Mouse (Mus musculus): ENCODE data around the gene Icam1. TPM values are rescaled to one million over a fixed set of nuclear protein-coding genes. Genes with fewer than 3 reads are reported as not detected.

Icam1 gene
- total and polyA plus RNA-seq, 3 experiments, result 70.6 to 202 (median 102) TPM

DNA sequence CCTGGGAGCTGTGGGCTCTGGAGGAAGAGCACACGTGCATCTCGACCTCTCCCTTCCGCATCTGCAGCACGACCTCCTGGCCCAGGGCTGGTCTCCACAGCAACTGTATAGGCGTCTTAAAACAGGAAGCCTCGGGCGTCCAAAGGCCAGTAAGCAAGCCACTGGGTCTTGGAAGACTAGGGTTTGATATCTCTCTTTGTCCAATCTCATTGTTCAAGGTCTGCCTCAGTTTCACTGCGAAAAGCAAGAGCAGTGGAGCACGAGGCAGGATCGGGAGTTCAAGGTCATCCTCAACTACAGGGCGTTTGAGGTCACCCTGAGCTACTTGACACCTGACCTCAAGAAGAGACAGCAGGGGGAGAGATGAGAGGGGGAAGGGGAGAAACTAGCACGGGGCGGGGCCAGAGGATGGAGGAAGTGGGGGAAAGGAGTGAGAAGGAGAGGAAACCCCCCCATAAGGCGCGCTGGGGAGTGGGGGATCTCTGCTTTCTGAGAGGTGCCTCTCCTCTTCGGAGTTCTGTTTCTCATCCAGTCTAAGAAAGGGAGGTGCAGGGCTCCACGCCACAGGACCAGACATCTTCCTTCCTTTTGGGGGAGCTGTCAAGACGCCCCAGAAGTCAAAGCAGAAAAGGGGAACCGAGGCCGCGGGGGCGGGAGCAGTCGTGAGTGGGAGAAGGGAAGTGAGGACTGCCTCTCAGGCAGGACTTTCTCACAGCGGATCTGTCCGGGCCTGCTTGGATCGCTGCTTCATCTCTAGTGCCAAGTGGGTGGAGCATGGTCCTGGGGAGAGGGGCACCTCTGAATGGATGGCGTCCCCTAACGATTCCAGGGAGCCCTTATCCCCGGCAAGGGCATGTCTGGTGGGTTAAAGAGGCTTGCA is 854 bp upstream of the Icam1 start (continued):
- TF ChIP-seq USF1 (IDR thresholded peaks at IDR 0.05; ENCODE audit: low read depth, low read length) (no peak; the same call in 1 of the 2 replicates), IRF4 (IDR thresholded peaks at IDR 0.05; ENCODE audit: low read depth, low read length) (peak; percentile 62), JUND (conservative IDR thresholded peaks at IDR 0.05; ENCODE audit: low read depth, low read length) (no peak), MEF2A (IDR thresholded peaks at IDR 0.05; ENCODE audit: borderline replicate concordance, low read depth, low read length) (no peak), UBTF (IDR thresholded peaks at IDR 0.05; ENCODE audit: low read depth, low read length) (no peak), MAX (IDR thresholded peaks at IDR 0.05; ENCODE audit: low read length) (peak; percentile 38), GABPA (IDR thresholded peaks at IDR 0.05; ENCODE audit: insufficient replicate concordance, low read depth, low read length) (no peak), MAFK (IDR thresholded peaks at IDR 0.05; ENCODE audit: insufficient replicate concordance, low read length) (no peak), EP300 (IDR thresholded peaks at IDR 0.05; ENCODE audit: low read length) (peak; percentile 55; the same call in 1 of the 2 replicates), PAX5 (IDR thresholded peaks at IDR 0.05; ENCODE audit: low read length) (no peak)

DNA sequence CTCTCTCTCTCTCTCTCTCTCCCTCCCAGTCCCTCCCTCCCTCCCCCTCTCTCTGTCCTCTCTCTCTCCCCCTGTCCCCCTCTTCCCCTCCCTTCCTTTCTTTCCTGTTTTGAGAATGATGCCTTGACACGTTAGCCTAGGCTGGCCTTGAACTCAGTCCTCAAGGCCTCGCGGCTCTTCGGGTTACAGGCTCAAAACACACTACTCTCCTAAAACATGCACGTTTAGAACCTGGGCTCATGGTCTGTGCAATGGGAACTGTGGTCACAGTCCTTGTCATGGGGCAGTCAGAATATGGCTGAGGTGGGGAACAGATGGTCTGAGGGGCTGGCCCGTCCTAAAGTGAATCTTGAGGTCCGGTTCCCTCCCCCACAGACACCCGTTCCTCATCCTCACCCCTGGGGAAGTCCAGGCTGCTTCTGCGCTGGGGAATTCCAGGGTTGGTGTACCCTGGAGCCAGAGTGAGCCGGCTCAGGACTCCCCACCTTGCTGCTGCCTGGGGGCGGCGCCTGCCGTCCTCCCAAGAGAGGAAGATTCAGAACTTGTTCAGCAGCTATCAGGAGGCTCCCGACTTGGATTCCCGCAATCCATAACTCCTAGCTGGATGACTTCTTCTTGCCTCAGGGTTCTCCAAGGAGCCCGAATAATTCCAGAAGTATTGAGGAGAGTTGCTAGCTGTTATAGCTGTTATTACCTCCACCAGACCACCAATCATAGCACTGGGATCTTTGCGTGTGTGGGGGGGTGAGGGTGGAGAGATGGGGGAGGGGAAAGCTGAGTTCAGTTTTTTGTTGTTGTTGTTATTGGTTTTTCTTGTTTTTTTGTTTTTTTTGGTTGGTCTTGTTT is 769 bp downstream of the Icam1 start:
- H3K4me2 ChIP-seq (ENCODE audit: insufficient read depth, low read depth, poor library complexity, severe bottlenecking), result peak overlapping the region; percentile 89
- peak overlapping the region; percentile 50 for H3K9ac ChIP-seq (ENCODE audit: insufficient read depth, low read depth)
- peaks cover 29 to 42% of the 10 kb centered on the region in 2 experiments for H3K36me3 ChIP-seq (replicated peaks in 1 of 2; ENCODE audit: control insufficient read depth in 1 of 2, insufficient read depth in 1 of 2, low read length in 1 of 2)
- H3K4me1 ChIP-seq (ENCODE audit: control insufficient read depth in 1 of 2, insufficient read depth in 2 of 2), result peaks cover 23 to 50% of the 10 kb centered on the region in 2 experiments
- H3K9me3 ChIP-seq (replicated peaks; ENCODE audit: low read length), result no peaks in the 10 kb centered on the region
- no peak for DNase-seq (ENCODE audit: extremely low read depth)
- peaks cover 55% of the 10 kb centered on the region for H3K79me2 ChIP-seq (replicated peaks; ENCODE audit: control insufficient read depth, extremely low read depth, insufficient read depth, poor library complexity, severe bottlenecking)
- H3K27me3 ChIP-seq (replicated peaks), result no peaks in the 10 kb centered on the region
- peak overlapping the region; percentile 74 for H3K27ac ChIP-seq (ENCODE audit: insufficient read depth, low read depth)
- in situ Hi-C loops (cut with MboI; ENCODE audit: low pct_ligation_motif_present, low pct_unique_long_range_greater_than_20kb, low sequenced_read_pairs), result loop anchor here (10.0 kb wide), 1 partner anchor 128 kb away; the partner anchor contains the start of gene Cdc37
- peak overlapping the region; percentile 60 to 90 (median 69) for H3K4me3 ChIP-seq (replicated peaks in 1 of 3; ENCODE audit: low read depth in 2 of 3, low read length in 2 of 3, poor library complexity in 1 of 3)
- dilution Hi-C loops (cut with MboI; ENCODE audit: extremely low pct_ligation_motif_present, extremely low pct_unique_long_range_greater_than_20kb, low sequenced_read_pairs), result no loop called here
- TF ChIP-seq UBTF (IDR thresholded peaks at IDR 0.05; ENCODE audit: low read depth, low read length) (no peak; the same call in 1 of the 2 replicates), SIN3A (IDR thresholded peaks at IDR 0.05; ENCODE audit: low read length) (0 out of 2 replicates have a peak, but pooled peaks have one; percentile 45), USF1 (IDR thresholded peaks at IDR 0.05; ENCODE audit: low read depth, low read length) (no peak), RCOR1 (conservative IDR thresholded peaks at IDR 0.05; ENCODE audit: low read depth, low read length) (no peak; the same call in 1 of the 2 replicates), MAX (IDR thresholded peaks at IDR 0.05; ENCODE audit: low read length) (no peak), EP300 (IDR thresholded peaks at IDR 0.05; ENCODE audit: low read length) (no peak), CTCF (conservative IDR thresholded peaks at IDR 0.05 in 1 of 2, IDR thresholded peaks at IDR 0.05 in 1 of 2; ENCODE audit: low read depth in 2 of 2, low read length in 2 of 2) (no peak), JUN (IDR thresholded peaks at IDR 0.05; ENCODE audit: insufficient read depth, low read depth, low read length) (no peak), MAFK (IDR thresholded peaks at IDR 0.05; ENCODE audit: insufficient replicate concordance, low read length) (no peak), E2F4 (IDR thresholded peaks at IDR 0.05; ENCODE audit: insufficient replicate concordance, low read depth, low read length) (no peak), BHLHE40 (IDR thresholded peaks at IDR 0.05; ENCODE audit: low read depth, low read length) (peak; percentile 53), IRF4 (IDR thresholded peaks at IDR 0.05; ENCODE audit: low read depth, low read length) (peak; percentile 69), CHD1 (IDR thresholded peaks at IDR 0.05; ENCODE audit: low read depth, low read length) (no peak; the same call in 1 of the 2 replicates), ZNF384 (IDR thresholded peaks at IDR 0.05; ENCODE audit: low read depth, low read length) (no peak), NELFE (IDR thresholded peaks at IDR 0.05; ENCODE audit: low read depth, low read length) (no peak), PAX5 (IDR thresholded peaks at IDR 0.05; ENCODE audit: low read length) (no peak), ZMIZ1 (IDR thresholded peaks at IDR 0.05; ENCODE audit: low read depth, low read length) (no peak; the same call in 1 of the 2 replicates), TBP (conservative IDR thresholded peaks at IDR 0.05; ENCODE audit: low read depth, low read length) (0 out of 2 replicates have a peak, but pooled peaks have one; percentile 9), POLR2AphosphoS2 (IDR thresholded peaks at IDR 0.05; ENCODE audit: low read depth, low read length) (no peak; the same call in 1 of the 2 replicates), CHD2 (IDR thresholded peaks at IDR 0.05; ENCODE audit: low read length) (peak; percentile 59; the same call in 1 of the 2 replicates), RAD21 (IDR thresholded peaks at IDR 0.05; ENCODE audit: low read depth, low read length) (no peak), MXI1 (IDR thresholded peaks at IDR 0.05; ENCODE audit: low read depth, low read length) (peak; percentile 23; the same call in 1 of the 2 replicates), ZKSCAN1 (IDR thresholded peaks at IDR 0.05; ENCODE audit: borderline replicate concordance, low read depth, low read length) (no peak), ETS1 (conservative IDR thresholded peaks at IDR 0.05; ENCODE audit: low read depth, low read length) (peak; percentile 76), MYC (IDR thresholded peaks at IDR 0.05; ENCODE audit: low read depth, low read length) (0 out of 2 replicates have a peak, but pooled peaks have one; percentile 28), HCFC1 (IDR thresholded peaks at IDR 0.05; ENCODE audit: low read depth, low read length) (no peak), USF2 (conservative IDR thresholded peaks at IDR 0.05; ENCODE audit: low read depth, low read length) (no peak), KAT2A (IDR thresholded peaks at IDR 0.05; ENCODE audit: insufficient replicate concordance, low read length) (no peak)

All from CH12.LX (cell line).